Mouse (Mus musculus) midbrain, embryonic 14.5 days (tissue): ENCODE results near the gene Pde1a. TPM values are rescaled to one million over a fixed set of nuclear protein-coding genes. Genes with fewer than 3 reads are reported as not detected.

ENCODE experiments used
- ATAC-seq: fragments of 200-750 bp; cut with Nextera tagmentation; 2 replicates; pipeline ENCODE4 v1.8.0; 2017; ENCODE audit warnings: moderate number of reproducible peaks, moderate library complexity; ENCODE audit not compliant: low FRiP score, low TSS enrichment
- DNase-seq: peaks from one replicate; pipeline ENCODE4 v3.0.0-alpha.2; 2015
- H3K27ac ChIP-seq: fragments of 300-500 bp; sonication (generic); replicated peaks from 2 replicates; pipeline ENCODE4 v1.5.1; 2014; ENCODE audit warnings: mild to moderate bottlenecking, low read depth, low read length, moderate library complexity
- H3K27me3 ChIP-seq: fragments of 300-500 bp; sonication (generic); 2 replicates; pipeline ENCODE4 v1.6.1; 2014; ENCODE audit warnings: low read length, control low read depth, mixed read lengths; ENCODE audit not compliant: control insufficient read depth, insufficient read depth
- H3K36me3 ChIP-seq: fragments of 300-500 bp; sonication (generic); 2 replicates; pipeline ENCODE4 v1.6.1; 2014; ENCODE audit warnings: low read length, control low read depth; ENCODE audit not compliant: control insufficient read depth, insufficient read depth
- H3K4me1 ChIP-seq: fragments of 300-500 bp; sonication (generic); 2 replicates; pipeline ENCODE4 v1.6.1; 2014; ENCODE audit warnings: mild to moderate bottlenecking, antibody characterized with exemption, low read length, control low read depth; ENCODE audit not compliant: control insufficient read depth, insufficient read depth
- H3K4me2 ChIP-seq: fragments of 300-500 bp; sonication (generic); 2 replicates; pipeline ENCODE4 v1.6.1; 2014; ENCODE audit warnings: mild to moderate bottlenecking, low read length, moderate library complexity
- H3K4me3 ChIP-seq: fragments of 300-500 bp; sonication (generic); replicated peaks from 2 replicates; pipeline ENCODE4 v1.5.1; 2014; ENCODE audit warnings: low read depth, low read length
- H3K9ac ChIP-seq: fragments of 300-500 bp; sonication (generic); replicated peaks from 2 replicates; pipeline ENCODE4 v1.6.1; 2014; ENCODE audit warnings: mild to moderate bottlenecking, low read length, moderate library complexity
- H3K9me3 ChIP-seq: fragments of 300-500 bp; sonication (generic); 2 replicates; pipeline ENCODE4 v1.6.1; 2016; ENCODE audit warnings: low read length, control low read depth, mixed read lengths; ENCODE audit not compliant: control insufficient read depth
- WGBS: fragments of 180-500 bp; shearing (Covaris S2); extraction: QIAGEN DNeasy Blood & Tissue Kit; methylation state at CpG from one replicate; pipeline ENCODE4 v1.1.7; 2014; 5-methylcytosine and 5-hydroxymethylcytosine counted together
- polyA plus RNA-seq: library from polyadenylated mRNA; unstranded; fragments of >200 nt; fragmentation: Nextera tagmentation; extraction: Ambion mirVana; gene quantifications from 2 replicates; pipeline ENCODE4 v1.2.1, GENCODE M21; 2014

Pde1a gene
- polyA plus RNA-seq, 1 experiment from 2014 or later, result 3.2 TPM

- no peak overlapping the region for H3K4me3 ChIP-seq
- DNase-seq (peak; percentile 8), ATAC-seq (no peak)
- H3K27me3 ChIP-seq, result no peaks in the 10 kb centered on the region
- no peak overlapping the region for H3K27ac ChIP-seq
- no peaks in the 10 kb centered on the region for H3K36me3 ChIP-seq
- no peaks in the 10 kb centered on the region for H3K9me3 ChIP-seq
- no peak overlapping the region for H3K4me2 ChIP-seq
- no peak overlapping the region for H3K9ac ChIP-seq
- H3K4me1 ChIP-seq, result no peaks in the 10 kb centered on the region
- 63% methylated on average over 3 of the region's 3 CpGs for WGBS
These were observed 5.8 kb upstream of the Pde1a start for GRCm38 (mm10) chr2:80135076-80135475.

GRCm38 (mm10) chr2:80132677-80133076, 3.4 kb upstream of the Pde1a start:
- H3K4me3 ChIP-seq, result no peak overlapping the region
- no peak for DNase-seq
- H3K27me3 ChIP-seq, result no peaks in the 10 kb centered on the region
- no peak overlapping the region for H3K4me2 ChIP-seq
- 93% methylated on average over 3 of the region's 3 CpGs for WGBS
- ATAC-seq, result no peak
- no peaks in the 10 kb centered on the region for H3K36me3 ChIP-seq
- H3K27ac ChIP-seq, result no peak overlapping the region
- no peaks in the 10 kb centered on the region for H3K9me3 ChIP-seq
- H3K9ac ChIP-seq, result no peak overlapping the region
- H3K4me1 ChIP-seq, result peaks cover 12% of the 10 kb centered on the region; the same call in 1 of the 2 replicates

DNA sequence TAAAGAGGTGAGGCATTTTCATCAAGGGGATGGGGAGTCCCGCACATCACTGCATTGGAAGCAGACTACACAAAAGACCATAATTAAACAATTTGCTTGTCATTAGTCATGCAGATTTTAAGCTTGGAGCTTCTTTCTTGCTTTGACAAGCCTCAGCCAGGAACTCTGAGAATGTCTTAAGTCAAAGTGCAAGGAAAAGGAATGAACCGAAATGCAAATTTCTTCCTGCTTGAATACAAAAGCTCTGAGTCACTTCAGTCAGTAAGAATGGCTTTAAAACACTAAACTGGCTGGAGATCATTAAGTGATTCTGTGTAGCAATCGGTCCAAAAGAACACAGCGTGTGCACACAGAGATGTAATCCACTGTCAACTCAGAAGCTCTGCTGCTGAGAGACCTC, 2.6 kb downstream of the Pde1a start:
- Histone ChIP-seq H3K9ac (no peak overlapping the region), H3K27ac (no peak overlapping the region), H3K4me2 (peak overlapping the region; percentile 22), H3K27me3 (no peaks in the 10 kb centered on the region), H3K36me3 (no peaks in the 10 kb centered on the region), H3K4me3 (no peak overlapping the region), H3K4me1 (peaks cover 17% of the 10 kb centered on the region; the same call in 1 of the 2 replicates), H3K9me3 (no peaks in the 10 kb centered on the region)
- DNase-seq (peak; percentile 19), ATAC-seq (no peak)
- 3% methylated on average over 4 of the region's 4 CpGs for WGBS

GRCm38 (mm10) chr2:80086891-80087290, 42.4 kb downstream of the Pde1a start:
- Histone ChIP-seq H3K4me2 (no peak overlapping the region), H3K4me3 (no peak overlapping the region), H3K9me3 (no peaks in the 10 kb centered on the region), H3K4me1 (no peaks in the 10 kb centered on the region), H3K27ac (no peak overlapping the region), H3K27me3 (no peaks in the 10 kb centered on the region), H3K36me3 (no peaks in the 10 kb centered on the region), H3K9ac (no peak overlapping the region)
- peak; percentile 5 for DNase-seq
- no peak for ATAC-seq
- 89% methylated on average over 2 of the region's 2 CpGs for WGBS

DNA sequence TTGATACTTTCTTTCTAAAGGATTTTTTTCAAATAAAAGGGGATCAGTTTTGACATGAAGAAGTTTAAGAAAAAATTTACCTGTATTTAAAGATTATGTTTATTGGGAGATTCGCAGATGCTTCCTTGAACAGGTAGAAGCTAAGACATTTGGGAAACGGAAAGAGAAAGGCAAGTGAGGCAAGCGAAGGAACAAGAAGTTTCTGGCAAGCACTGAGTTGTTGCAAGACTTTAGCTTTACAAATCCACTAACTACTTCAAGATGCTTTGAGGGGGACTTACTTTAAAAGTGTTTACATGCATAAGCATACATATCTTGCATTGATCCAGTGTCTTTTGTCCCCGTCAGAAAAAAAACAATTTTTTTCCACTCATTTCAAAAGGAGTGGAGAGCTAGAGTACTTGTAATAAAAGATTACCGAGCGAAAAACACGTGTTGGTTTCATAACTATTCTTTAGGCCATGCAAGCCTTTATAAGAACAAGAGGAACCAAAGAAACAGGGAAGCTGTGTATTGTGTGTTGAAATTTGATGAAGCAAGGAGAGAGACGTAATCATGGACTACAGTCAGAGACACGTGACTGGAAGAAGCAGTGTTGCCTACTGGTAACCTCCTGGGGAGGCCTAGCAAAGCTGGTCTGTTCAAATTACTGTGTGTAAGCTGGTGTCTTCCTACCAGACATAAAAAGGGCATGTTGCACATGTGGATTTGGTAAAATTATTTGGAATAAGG, 49.0 kb downstream of the Pde1a start:
- ATAC-seq (no peak), DNase-seq (no peak)
- WGBS, result 90% methylated on average over 9 of the region's 9 CpGs
- no peak overlapping the region for H3K4me2 ChIP-seq
- H3K27me3 ChIP-seq, result no peaks in the 10 kb centered on the region
- no peaks in the 10 kb centered on the region for H3K36me3 ChIP-seq
- no peak overlapping the region for H3K27ac ChIP-seq
- H3K4me3 ChIP-seq, result no peak overlapping the region
- no peaks in the 10 kb centered on the region for H3K4me1 ChIP-seq
- H3K9me3 ChIP-seq, result no peaks in the 10 kb centered on the region
- H3K9ac ChIP-seq, result no peak overlapping the region

- Histone ChIP-seq H3K4me3 (no peak overlapping the region), H3K4me1 (no peaks in the 10 kb centered on the region), H3K9ac (no peak overlapping the region), H3K9me3 (no peaks in the 10 kb centered on the region), H3K4me2 (no peak overlapping the region), H3K36me3 (no peaks in the 10 kb centered on the region), H3K27ac (no peak overlapping the region), H3K27me3 (no peaks in the 10 kb centered on the region)
- ATAC-seq, result no peak
- 91% methylated on average over 4 of the region's 4 CpGs for WGBS
- no peak for DNase-seq
These were observed 49.6 kb downstream of the Pde1a start for GRCm38 (mm10) chr2:80079618-80080017.

DNA sequence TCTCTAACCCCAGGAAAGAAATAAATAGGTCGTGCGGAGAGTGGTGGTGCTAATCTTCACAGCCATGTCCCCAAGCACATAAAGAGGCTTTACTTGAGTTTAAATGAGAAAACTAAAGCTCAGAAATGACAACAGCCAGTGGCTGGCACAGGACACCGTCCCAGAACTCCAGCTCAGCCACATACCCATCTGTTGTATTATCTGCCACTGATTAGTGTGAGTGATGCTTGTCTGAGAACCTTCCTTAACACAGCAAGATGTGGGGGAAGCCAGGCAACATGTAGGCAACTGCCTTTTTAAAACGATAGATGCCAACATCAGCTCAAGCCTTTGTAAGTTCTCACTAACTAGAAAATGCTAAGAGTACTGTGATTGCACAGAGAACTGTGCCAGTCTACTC, 52.9 kb downstream of the Pde1a start:
- no peak overlapping the region for H3K27ac ChIP-seq
- H3K36me3 ChIP-seq, result no peaks in the 10 kb centered on the region
- H3K4me3 ChIP-seq, result no peak overlapping the region
- no peak overlapping the region for H3K9ac ChIP-seq
- H3K9me3 ChIP-seq, result no peaks in the 10 kb centered on the region
- H3K4me1 ChIP-seq, result no peaks in the 10 kb centered on the region
- H3K27me3 ChIP-seq, result no peaks in the 10 kb centered on the region
- H3K4me2 ChIP-seq, result no peak overlapping the region
- ATAC-seq (no peak), DNase-seq (no peak)
- 79% methylated on average over 4 of the region's 4 CpGs for WGBS

DNA sequence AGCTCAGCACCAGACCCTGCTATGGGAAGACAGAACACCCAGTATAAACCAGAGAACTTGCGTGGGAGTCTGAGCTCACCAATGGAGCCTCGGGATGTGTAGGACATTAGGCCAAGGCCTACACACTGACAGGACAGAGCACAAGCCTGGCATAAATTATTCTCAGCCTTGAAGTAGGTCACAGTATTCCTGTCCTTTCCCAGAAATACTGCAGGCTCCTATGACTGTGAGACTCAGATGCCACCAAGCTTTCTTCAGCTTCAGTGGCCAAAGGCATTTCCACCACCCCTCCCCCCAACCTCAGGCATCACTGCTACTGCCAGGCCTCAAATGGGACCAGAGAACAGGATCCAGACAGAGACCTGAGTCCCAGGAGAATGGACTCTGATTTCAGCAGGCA, 54.7 kb downstream of the Pde1a start:
- Histone ChIP-seq H3K36me3 (no peaks in the 10 kb centered on the region), H3K4me3 (no peak overlapping the region), H3K4me2 (no peak overlapping the region), H3K9me3 (no peaks in the 10 kb centered on the region), H3K27me3 (no peaks in the 10 kb centered on the region), H3K4me1 (no peaks in the 10 kb centered on the region), H3K9ac (no peak overlapping the region), H3K27ac (no peak overlapping the region)
- ATAC-seq, result 0 out of 2 replicates have a peak, but pooled peaks have one; percentile 7
- DNase-seq, result no peak
- 94% methylated on average over 2 of the region's 2 CpGs for WGBS

DNA sequence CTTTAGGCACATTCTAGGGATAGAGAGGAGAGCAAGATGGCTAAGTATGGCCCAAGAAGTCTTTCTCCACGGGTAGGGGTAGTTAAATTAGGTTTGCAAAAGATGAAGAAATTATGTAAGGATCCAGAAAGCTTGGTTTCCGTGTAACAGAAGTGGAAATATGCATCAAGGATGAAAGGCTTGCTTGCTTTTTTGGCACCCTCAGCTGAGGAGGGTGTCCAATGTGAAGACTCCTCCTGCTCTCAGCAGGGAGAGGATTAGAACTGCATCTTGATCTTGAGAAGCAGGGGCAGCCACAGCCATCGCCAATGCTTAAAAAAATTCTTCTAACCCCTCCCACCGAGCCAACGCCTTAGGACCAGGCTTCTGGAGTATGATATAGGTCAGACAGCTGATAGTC, 55.2 kb downstream of the Pde1a start:
- Histone ChIP-seq H3K4me2 (no peak overlapping the region), H3K27me3 (no peaks in the 10 kb centered on the region), H3K9ac (no peak overlapping the region), H3K27ac (no peak overlapping the region), H3K9me3 (no peaks in the 10 kb centered on the region), H3K4me1 (no peaks in the 10 kb centered on the region), H3K4me3 (no peak overlapping the region), H3K36me3 (no peaks in the 10 kb centered on the region)
- DNase-seq (no peak), ATAC-seq (0 out of 2 replicates have a peak, but pooled peaks have one; percentile 6)
- WGBS, result 45% methylated on average over 5 of the region's 5 CpGs
